Mouse (Mus musculus): ENCODE results near the gene Tpm4.

DNA sequence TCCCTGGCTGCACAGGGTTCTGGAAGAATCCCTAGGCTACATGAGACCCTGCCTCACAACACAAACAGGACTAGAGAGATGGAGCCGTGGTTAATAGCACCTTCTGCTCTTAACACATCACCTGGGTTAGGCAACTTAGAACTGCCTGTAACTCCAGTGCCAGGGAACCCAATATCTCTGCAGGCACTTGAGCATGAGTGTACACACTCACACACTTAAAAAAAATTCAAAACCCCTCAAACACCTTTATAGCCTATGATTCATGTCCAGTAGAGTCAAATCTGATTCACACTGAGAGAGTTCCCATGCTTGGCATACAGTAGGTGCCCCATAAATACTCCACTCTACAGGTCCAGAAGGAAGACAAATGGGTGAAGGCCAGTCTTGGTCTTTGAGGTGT is 2.4 kb upstream of the Tpm4 start:
- no peak for TF ChIP-seq CTCF (IDR thresholded peaks at IDR 0.05; ENCODE audit: borderline replicate concordance, extremely low read depth, insufficient read depth, insufficient read length)
- TF ChIP-seq POLR2A (IDR thresholded peaks at IDR 0.05; ENCODE audit: borderline replicate concordance, extremely low read depth, insufficient read depth, insufficient read length, poor library complexity, severe bottlenecking) = no peak
